Mouse (Mus musculus): ENCODE results near the gene Tut1. TPM values are rescaled to one million over a fixed set of nuclear protein-coding genes. Genes with fewer than 3 reads are reported as not detected.

The Tut1 gene
- polyA plus RNA-seq, 1 experiment from 2014 or later = 25.5 TPM

DNA sequence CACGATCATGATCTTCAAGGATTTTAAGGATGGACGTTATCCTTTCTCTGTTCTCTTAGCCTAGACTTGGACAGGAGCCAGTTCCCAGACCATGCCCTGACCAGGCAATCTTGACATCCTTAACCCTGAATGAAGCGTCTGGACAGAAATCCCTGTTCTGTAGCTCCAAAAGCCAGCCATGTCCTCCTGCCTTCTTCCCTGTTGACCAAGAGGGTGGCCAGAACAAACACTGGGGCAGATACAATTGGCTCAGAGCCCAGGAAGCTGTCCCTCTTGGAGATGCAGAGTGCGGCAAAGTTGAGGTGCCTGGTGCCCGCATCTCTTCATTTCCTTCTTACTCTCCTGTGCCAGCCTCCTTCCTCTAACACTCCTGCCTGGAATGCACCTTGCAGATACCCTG lies 32.2 kb downstream of the Tut1 start:
- H3K27me3 ChIP-seq (ENCODE audit: control insufficient read depth, insufficient read depth, low read length) = no peaks in the 10 kb centered on the region
- no peak overlapping the region for H3K27ac ChIP-seq (replicated peaks; ENCODE audit: low read depth, low read length)
- H3K4me3 ChIP-seq (ENCODE audit: low read depth, low read length) = no peak overlapping the region
- no peaks in the 10 kb centered on the region; the same call in 1 of the 2 replicates for H3K36me3 ChIP-seq (replicated peaks; ENCODE audit: control insufficient read depth, insufficient read depth, low read depth, low read length)
- 84% methylated on average over 5 of the region's 5 CpGs for WGBS
- no peaks in the 10 kb centered on the region for H3K9me3 ChIP-seq (replicated peaks; ENCODE audit: control insufficient read depth, low read length)
- no peak for ATAC-seq (replicated peaks; ENCODE audit: insufficient number of reproducible peaks, low FRiP score, low TSS enrichment, low read depth)
- no peak for DNase-seq (ENCODE audit: low spot score)
- H3K9ac ChIP-seq (replicated peaks; ENCODE audit: low read length) = no peak overlapping the region
- H3K4me1 ChIP-seq (ENCODE audit: control insufficient read depth, insufficient read depth, low read length) = peaks cover 5% of the 10 kb centered on the region; the same call in 1 of the 2 replicates
- H3K4me2 ChIP-seq (ENCODE audit: low read depth, low read length) = no peak overlapping the region

GRCm38 (mm10) chr19:8987816-8988215 lies 34.2 kb downstream of the Tut1 start:
- no peak for DNase-seq (ENCODE audit: low spot score)
- no peaks in the 10 kb centered on the region for H3K9me3 ChIP-seq (replicated peaks; ENCODE audit: control insufficient read depth, low read length)
- no peaks in the 10 kb centered on the region for H3K27me3 ChIP-seq (ENCODE audit: control insufficient read depth, insufficient read depth, low read length)
- WGBS = 28% methylated on average over 2 of the region's 2 CpGs
- no peak overlapping the region for H3K27ac ChIP-seq (replicated peaks; ENCODE audit: low read depth, low read length)
- H3K4me1 ChIP-seq (ENCODE audit: control insufficient read depth, insufficient read depth, low read length) = peaks cover 5% of the 10 kb centered on the region; the same call in 1 of the 2 replicates
- no peak overlapping the region for H3K4me3 ChIP-seq (ENCODE audit: low read depth, low read length)
- ATAC-seq (replicated peaks; ENCODE audit: insufficient number of reproducible peaks, low FRiP score, low TSS enrichment, low read depth) = no peak
- no peaks in the 10 kb centered on the region for H3K36me3 ChIP-seq (replicated peaks; ENCODE audit: control insufficient read depth, insufficient read depth, low read depth, low read length)
- no peak overlapping the region for H3K9ac ChIP-seq (replicated peaks; ENCODE audit: low read length)
- H3K4me2 ChIP-seq (ENCODE audit: low read depth, low read length) = no peak overlapping the region

- peaks cover 5% of the 10 kb centered on the region; the same call in 1 of the 2 replicates for H3K4me1 ChIP-seq (ENCODE audit: control insufficient read depth, insufficient read depth, low read length)
- DNase-seq (ENCODE audit: low spot score) = no peak
- WGBS = 9% methylated on average over 15 of the region's 15 CpGs
- peak overlapping the region; percentile 71; the same call in 1 of the 2 replicates for H3K27ac ChIP-seq (replicated peaks; ENCODE audit: low read depth, low read length)
- H3K27me3 ChIP-seq (ENCODE audit: control insufficient read depth, insufficient read depth, low read length) = no peaks in the 10 kb centered on the region
- H3K4me3 ChIP-seq (ENCODE audit: low read depth, low read length) = peak overlapping the region; percentile 56
- H3K9me3 ChIP-seq (replicated peaks; ENCODE audit: control insufficient read depth, low read length) = no peaks in the 10 kb centered on the region
- H3K4me2 ChIP-seq (ENCODE audit: low read depth, low read length) = peak overlapping the region; percentile 87
- no peaks in the 10 kb centered on the region for H3K36me3 ChIP-seq (replicated peaks; ENCODE audit: control insufficient read depth, insufficient read depth, low read depth, low read length)
- peak overlapping the region; percentile 67 for H3K9ac ChIP-seq (replicated peaks; ENCODE audit: low read length)
- ATAC-seq (replicated peaks; ENCODE audit: insufficient number of reproducible peaks, low FRiP score, low TSS enrichment, low read depth) = no peak
Observed at GRCm38 (mm10) chr19:8988346-8989065, 34.9 kb downstream of the Tut1 start.

DNA sequence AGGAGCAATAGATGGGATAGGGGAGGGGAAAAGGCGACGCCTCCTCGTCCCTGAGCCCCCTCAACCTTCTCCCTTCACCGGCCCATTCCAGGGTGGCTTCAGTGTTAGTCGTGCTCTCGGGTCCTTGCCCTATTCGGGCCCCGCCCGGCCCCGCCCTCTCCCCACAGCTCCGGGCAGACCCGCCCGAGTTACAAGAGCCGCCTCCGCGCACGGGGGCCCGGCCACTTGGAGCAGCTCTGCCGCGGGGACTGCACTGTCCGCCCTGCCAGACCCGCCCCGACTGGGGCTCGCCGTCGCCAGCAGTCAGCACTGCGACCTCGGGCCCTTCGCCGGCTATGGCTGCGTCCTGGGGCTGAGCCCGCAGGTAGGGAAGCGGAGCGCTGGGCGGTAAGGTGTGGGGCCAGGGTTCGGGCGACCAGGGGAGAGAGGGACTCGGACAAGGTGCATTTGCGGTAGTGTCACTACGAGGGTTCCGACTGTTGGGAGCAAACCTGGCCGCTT lies 35.5 kb downstream of the Tut1 start, which contains the start of gene Ahnak:
Gene Ahnak, plus strand, starts transcription at position 219 of the 501 bp plus-strand sequence.
- ATAC-seq (replicated peaks; ENCODE audit: insufficient number of reproducible peaks, low FRiP score, low TSS enrichment, low read depth) = peak; percentile 45
- H3K27me3 ChIP-seq (ENCODE audit: control insufficient read depth, insufficient read depth, low read length) = no peaks in the 10 kb centered on the region
- peaks cover 5% of the 10 kb centered on the region; the same call in 1 of the 2 replicates for H3K4me1 ChIP-seq (ENCODE audit: control insufficient read depth, insufficient read depth, low read length)
- no peaks in the 10 kb centered on the region for H3K36me3 ChIP-seq (replicated peaks; ENCODE audit: control insufficient read depth, insufficient read depth, low read depth, low read length)
- WGBS = under 1% methylated on average over 42 of the region's 42 CpGs
- H3K4me2 ChIP-seq (ENCODE audit: low read depth, low read length) = peak within 1 kb of the TSS; percentile 87
- H3K9me3 ChIP-seq (replicated peaks; ENCODE audit: control insufficient read depth, low read length) = no peaks in the 10 kb centered on the region
- peak; percentile 67 for DNase-seq (ENCODE audit: low spot score)
- H3K27ac ChIP-seq (replicated peaks; ENCODE audit: low read depth, low read length) = peak within 1 kb of the TSS; percentile 71
- peak within 1 kb of the TSS; percentile 56 for H3K4me3 ChIP-seq (ENCODE audit: low read depth, low read length)
- H3K9ac ChIP-seq (replicated peaks; ENCODE audit: low read length) = peak within 1 kb of the TSS; percentile 67

- H3K4me2 ChIP-seq (ENCODE audit: low read depth, low read length) = peak overlapping the region; percentile 87
- peaks cover 2% of the 10 kb centered on the region; the same call in 1 of the 2 replicates for H3K4me1 ChIP-seq (ENCODE audit: control insufficient read depth, insufficient read depth, low read length)
- WGBS = under 1% methylated on average over 52 of the region's 53 CpGs
- H3K9me3 ChIP-seq (replicated peaks; ENCODE audit: control insufficient read depth, low read length) = no peaks in the 10 kb centered on the region
- peak overlapping the region; percentile 67 for H3K9ac ChIP-seq (replicated peaks; ENCODE audit: low read length)
- no peaks in the 10 kb centered on the region for H3K27me3 ChIP-seq (ENCODE audit: control insufficient read depth, insufficient read depth, low read length)
- ATAC-seq (replicated peaks; ENCODE audit: insufficient number of reproducible peaks, low FRiP score, low TSS enrichment, low read depth) = peak; percentile 79
- peak; percentile 92 for DNase-seq (ENCODE audit: low spot score)
- peak overlapping the region; percentile 71 for H3K27ac ChIP-seq (replicated peaks; ENCODE audit: low read depth, low read length)
- peak overlapping the region; percentile 56 for H3K4me3 ChIP-seq (ENCODE audit: low read depth, low read length)
- H3K36me3 ChIP-seq (replicated peaks; ENCODE audit: control insufficient read depth, insufficient read depth, low read depth, low read length) = no peaks in the 10 kb centered on the region
Observed at GRCm38 (mm10) chr19:8989567-8990431, 36.2 kb downstream of the Tut1 start.

DNA sequence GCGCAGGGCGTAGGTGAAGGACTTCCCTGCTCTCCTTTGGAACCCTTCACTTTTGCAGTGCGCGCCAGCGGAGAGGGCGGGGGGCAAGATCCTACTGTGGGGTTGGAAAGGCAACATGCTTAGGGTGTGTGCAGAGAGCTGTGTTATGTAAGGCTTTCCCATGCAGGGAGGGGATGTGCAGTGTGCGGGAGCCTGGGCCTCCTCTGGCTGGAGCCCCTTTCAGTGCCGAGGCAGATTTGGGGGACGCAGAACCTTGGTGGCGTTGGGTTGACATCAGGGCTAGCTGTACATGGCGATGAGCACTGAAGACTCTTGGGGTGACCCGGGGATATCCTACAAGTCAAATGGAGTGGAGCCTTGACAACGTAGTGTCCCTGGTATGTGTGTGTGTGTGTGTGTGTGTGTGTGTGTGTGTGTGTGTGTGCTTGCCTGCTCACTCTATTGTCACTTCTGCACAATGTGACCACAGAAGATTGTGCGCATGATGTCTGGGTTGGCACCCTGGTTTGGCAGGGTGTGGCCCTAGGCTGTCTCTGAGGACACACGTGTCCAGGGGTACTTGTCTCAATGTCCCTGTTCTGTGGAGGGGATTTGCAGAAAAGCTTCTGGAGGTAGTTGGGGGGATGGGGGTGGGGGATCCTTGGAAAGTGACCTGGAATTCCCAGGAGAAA lies 36.9 kb downstream of the Tut1 start:
- peak overlapping the region; percentile 61 for H3K9ac ChIP-seq (replicated peaks; ENCODE audit: low read length)

DNA sequence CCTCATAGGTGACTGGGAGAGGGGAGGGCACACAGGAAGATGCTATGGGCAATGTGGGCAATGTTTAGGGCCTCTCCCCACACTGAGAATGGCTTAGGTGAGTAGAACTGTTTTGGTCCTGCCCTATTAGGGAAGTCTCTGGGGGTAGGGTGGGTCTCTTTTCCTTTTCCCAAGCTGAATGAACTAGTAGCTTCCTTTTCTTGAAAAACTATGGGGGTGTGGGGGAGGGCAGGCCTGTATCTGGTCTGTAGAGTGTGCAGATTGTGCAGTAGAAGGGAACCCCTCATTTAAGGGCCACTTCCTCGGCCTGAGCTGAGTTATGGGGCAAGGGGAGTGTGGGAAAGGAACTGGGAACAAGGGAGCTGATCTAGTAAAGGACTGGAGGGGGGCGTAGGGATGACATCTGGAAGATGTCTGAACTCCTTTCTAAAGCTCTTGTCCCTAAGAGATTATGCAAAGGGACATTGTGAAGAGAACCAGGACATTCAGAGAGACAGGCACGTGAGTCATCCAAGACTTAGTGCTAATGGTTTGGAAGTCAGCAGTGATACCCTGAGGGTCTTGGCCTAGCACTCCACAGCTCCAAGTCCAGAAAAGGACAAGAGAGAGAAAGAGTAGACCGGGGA lies 37.7 kb downstream of the Tut1 start:
- WGBS = 66% methylated on average over 4 of the region's 4 CpGs
- Histone ChIP-seq H3K4me1 (ENCODE audit: control insufficient read depth, insufficient read depth, low read length) (no peaks in the 10 kb centered on the region; the same call in 1 of the 2 replicates), H3K4me2 (ENCODE audit: low read depth, low read length) (peak overlapping the region; percentile 13; the same call in 1 of the 2 replicates), H3K4me3 (ENCODE audit: low read depth, low read length) (no peak overlapping the region), H3K27me3 (ENCODE audit: control insufficient read depth, insufficient read depth, low read length) (no peaks in the 10 kb centered on the region), H3K9me3 (replicated peaks; ENCODE audit: control insufficient read depth, low read length) (no peaks in the 10 kb centered on the region), H3K9ac (replicated peaks; ENCODE audit: low read length) (no peak overlapping the region), H3K36me3 (replicated peaks; ENCODE audit: control insufficient read depth, insufficient read depth, low read depth, low read length) (no peaks in the 10 kb centered on the region), H3K27ac (replicated peaks; ENCODE audit: low read depth, low read length) (no peak overlapping the region)
- ATAC-seq (replicated peaks; ENCODE audit: insufficient number of reproducible peaks, low FRiP score, low TSS enrichment, low read depth) (no peak), DNase-seq (ENCODE audit: low spot score) (no peak)

More for the DNA sequence above, 36.9 kb downstream of the Tut1 start:
- DNase-seq (ENCODE audit: low spot score) (no peak), ATAC-seq (replicated peaks; ENCODE audit: insufficient number of reproducible peaks, low FRiP score, low TSS enrichment, low read depth) (peak; percentile 73)
- no peaks in the 10 kb centered on the region for H3K9me3 ChIP-seq (replicated peaks; ENCODE audit: control insufficient read depth, low read length)
- H3K4me2 ChIP-seq (ENCODE audit: low read depth, low read length) = peak overlapping the region; percentile 87
- 17% methylated on average over 15 of the region's 15 CpGs for WGBS
- no peaks in the 10 kb centered on the region for H3K36me3 ChIP-seq (replicated peaks; ENCODE audit: control insufficient read depth, insufficient read depth, low read depth, low read length)
- H3K4me3 ChIP-seq (ENCODE audit: low read depth, low read length) = peak overlapping the region; percentile 56
- H3K4me1 ChIP-seq (ENCODE audit: control insufficient read depth, insufficient read depth, low read length) = no peaks in the 10 kb centered on the region; the same call in 1 of the 2 replicates
- peak overlapping the region; percentile 71 for H3K27ac ChIP-seq (replicated peaks; ENCODE audit: low read depth, low read length)
- H3K27me3 ChIP-seq (ENCODE audit: control insufficient read depth, insufficient read depth, low read length) = no peaks in the 10 kb centered on the region

Data from embryonic facial prominence, embryonic 11.5 days (tissue).